Mouse (Mus musculus) neural tube, embryonic 14.5 days (tissue): ENCODE measurements at regions not wholly inside any gene's neighbourhood (a gene's known extent, or its start where the extent isn't known, plus 50 kb on each side); places are given as distances from the start of the nearest gene placed in this dataset.

Experiments
- ATAC-seq: fragments of 200-750 bp; cut with Nextera tagmentation; 2 replicates; pipeline ENCODE4 v1.8.0; 2017; ENCODE audit warnings: low read depth, mild to moderate bottlenecking, moderate TSS enrichment, moderate library complexity
- H3K27ac ChIP-seq: fragments of 300-500 bp; sonication (generic); 2 replicates; pipeline ENCODE4 v1.5.1; 2014; ENCODE audit warnings: low read depth, mild to moderate bottlenecking, control low read depth, low read length, moderate library complexity, mixed read lengths
- H3K27me3 ChIP-seq: fragments of 300-500 bp; sonication (generic); 2 replicates; pipeline ENCODE4 v1.6.1; 2014; ENCODE audit warnings: low read length; ENCODE audit not compliant: control insufficient read depth, insufficient read depth
- H3K36me3 ChIP-seq: fragments of 300-500 bp; sonication (generic); 2 replicates; pipeline ENCODE4 v1.6.1; 2014; ENCODE audit warnings: low read length, mixed read lengths; ENCODE audit not compliant: control insufficient read depth, insufficient read depth
- H3K4me1 ChIP-seq: fragments of 300-500 bp; sonication (generic); 2 replicates; pipeline ENCODE4 v1.6.1; 2014; ENCODE audit warnings: low read length; ENCODE audit not compliant: control insufficient read depth, insufficient read depth
- H3K4me2 ChIP-seq: fragments of 300-500 bp; sonication (generic); 2 replicates; pipeline ENCODE4 v1.6.1; 2014; ENCODE audit warnings: mild to moderate bottlenecking, low read depth, low read length, control low read depth
- H3K4me3 ChIP-seq: fragments of 300-500 bp; sonication (generic); 2 replicates; pipeline ENCODE4 v1.5.1; 2014; ENCODE audit warnings: low read depth, low read length, control low read depth, mixed read lengths
- H3K9ac ChIP-seq: fragments of 300-500 bp; sonication (generic); replicated peaks from 2 replicates; pipeline ENCODE4 v1.6.1; 2014; ENCODE audit warnings: low read depth, mild to moderate bottlenecking, control low read depth, low read length, mixed read lengths
- H3K9me3 ChIP-seq: fragments of 300-500 bp; sonication (generic); 2 replicates; pipeline ENCODE4 v1.6.1; 2016; ENCODE audit warnings: low read length; ENCODE audit not compliant: control insufficient read depth
- WGBS: fragments of 180-500 bp; shearing (Covaris S2); extraction: QIAGEN DNeasy Blood & Tissue Kit; methylation state at CpG from one replicate; pipeline ENCODE4 v1.1.7; 2014; 5-methylcytosine and 5-hydroxymethylcytosine counted together

DNA sequence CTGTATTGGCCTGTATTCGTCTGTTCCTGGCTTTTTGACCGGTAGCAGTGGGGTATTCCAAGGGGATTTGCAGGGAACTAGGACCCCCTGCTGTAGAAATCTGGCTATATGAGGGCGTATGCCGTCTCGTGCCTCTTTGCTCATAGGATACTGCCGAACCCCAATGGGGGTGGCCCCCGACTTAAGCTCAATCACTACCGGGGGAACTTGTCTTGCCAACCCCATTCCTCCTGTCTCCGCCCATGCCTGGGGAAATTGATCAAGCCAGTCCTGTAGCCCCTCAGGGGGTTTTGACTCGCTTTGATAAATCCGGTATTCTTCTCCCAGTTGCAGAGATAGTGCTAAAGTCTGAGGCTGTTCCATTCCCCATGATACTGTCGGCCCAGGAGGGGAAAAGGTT lies 277.2 kb downstream of the Gm21863 start:
- 71% methylated on average over 12 of the region's 12 CpGs for WGBS
- no peak overlapping the region for H3K4me2 ChIP-seq
- no peak overlapping the region for H3K4me3 ChIP-seq
- no peaks in the 10 kb centered on the region for H3K4me1 ChIP-seq
- H3K36me3 ChIP-seq = no peaks in the 10 kb centered on the region
- no peak overlapping the region for H3K27ac ChIP-seq
- H3K9ac ChIP-seq = no peak overlapping the region
- H3K27me3 ChIP-seq = no peaks in the 10 kb centered on the region
- ATAC-seq = 0 out of 2 replicates have a peak, but pooled peaks have one; percentile 28
- peaks cover 74% of the 10 kb centered on the region for H3K9me3 ChIP-seq

DNA sequence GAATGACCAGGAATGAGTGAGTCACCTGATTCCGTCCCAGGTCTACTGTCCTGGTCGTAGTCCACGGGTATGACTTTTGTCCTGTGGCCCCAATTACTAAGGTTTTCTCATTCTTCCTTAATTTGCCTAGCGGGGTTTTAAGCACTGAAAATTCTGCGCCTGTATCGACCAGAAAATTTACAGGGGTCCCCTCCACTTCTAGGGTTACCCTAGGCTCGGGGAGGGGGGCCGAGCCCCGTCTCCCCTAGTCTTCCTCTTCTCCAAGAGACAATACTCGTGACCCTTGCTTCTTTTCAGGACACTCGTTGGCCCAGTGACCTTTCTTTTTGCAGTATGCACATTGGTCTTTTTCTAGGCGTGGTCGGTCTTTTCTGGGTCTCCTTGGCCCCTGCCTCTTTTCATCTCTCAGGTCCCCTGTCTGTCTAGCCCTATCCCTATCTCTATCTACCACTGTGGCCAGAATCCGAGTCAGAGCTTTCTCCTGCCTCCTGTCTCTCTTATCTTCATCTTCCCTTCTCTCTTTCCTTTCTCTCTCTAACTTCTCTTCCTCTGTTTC lies 277.8 kb downstream of the Gm21863 start:
- no peaks in the 10 kb centered on the region for H3K36me3 ChIP-seq
- ATAC-seq = no peak
- no peak overlapping the region for H3K4me2 ChIP-seq
- no peaks in the 10 kb centered on the region for H3K4me1 ChIP-seq
- H3K4me3 ChIP-seq = no peak overlapping the region
- WGBS = 70% methylated on average over 14 of the region's 14 CpGs
- H3K9me3 ChIP-seq = peaks cover 69% of the 10 kb centered on the region
- no peaks in the 10 kb centered on the region for H3K27me3 ChIP-seq
- no peak overlapping the region for H3K9ac ChIP-seq
- H3K27ac ChIP-seq = no peak overlapping the region

- Histone ChIP-seq H3K4me1 (no peaks in the 10 kb centered on the region), H3K36me3 (no peaks in the 10 kb centered on the region), H3K27ac (no peak overlapping the region), H3K4me2 (no peak overlapping the region), H3K9me3 (peaks cover 61% of the 10 kb centered on the region), H3K27me3 (no peaks in the 10 kb centered on the region), H3K4me3 (no peak overlapping the region), H3K9ac (no peak overlapping the region)
- WGBS = 65% methylated on average over 32 of the region's 32 CpGs
- peak; percentile 41 for ATAC-seq
These were observed 278.6 kb downstream of the Gm21863 start for GRCm38 (mm10) chr12:20232746-20233453.

DNA sequence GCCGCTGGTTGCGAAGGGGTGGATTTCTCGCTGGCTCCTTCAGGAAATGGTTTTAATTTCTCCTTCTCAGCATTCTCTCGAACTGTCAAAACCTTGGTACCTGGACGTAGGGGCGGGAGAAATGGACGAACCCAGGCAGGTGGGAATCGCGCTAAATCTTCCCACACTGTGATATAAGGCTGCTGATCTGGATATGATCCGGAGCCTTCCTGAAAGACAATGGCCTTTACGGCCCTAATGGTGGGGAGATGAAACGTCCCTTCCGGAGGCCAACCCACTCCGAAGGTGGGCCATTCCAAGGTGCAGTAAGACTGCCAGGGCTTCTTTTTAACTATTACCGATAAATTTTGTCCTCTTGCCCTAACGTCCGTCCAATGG lies 279.1 kb downstream of the Gm21863 start:
- 68% methylated on average over 17 of the region's 17 CpGs for WGBS
- Histone ChIP-seq H3K9ac (no peak overlapping the region), H3K27ac (no peak overlapping the region), H3K36me3 (no peaks in the 10 kb centered on the region), H3K4me1 (no peaks in the 10 kb centered on the region), H3K4me2 (no peak overlapping the region), H3K27me3 (no peaks in the 10 kb centered on the region), H3K4me3 (no peak overlapping the region), H3K9me3 (peaks cover 55% of the 10 kb centered on the region)
- peak; percentile 35 for ATAC-seq

DNA sequence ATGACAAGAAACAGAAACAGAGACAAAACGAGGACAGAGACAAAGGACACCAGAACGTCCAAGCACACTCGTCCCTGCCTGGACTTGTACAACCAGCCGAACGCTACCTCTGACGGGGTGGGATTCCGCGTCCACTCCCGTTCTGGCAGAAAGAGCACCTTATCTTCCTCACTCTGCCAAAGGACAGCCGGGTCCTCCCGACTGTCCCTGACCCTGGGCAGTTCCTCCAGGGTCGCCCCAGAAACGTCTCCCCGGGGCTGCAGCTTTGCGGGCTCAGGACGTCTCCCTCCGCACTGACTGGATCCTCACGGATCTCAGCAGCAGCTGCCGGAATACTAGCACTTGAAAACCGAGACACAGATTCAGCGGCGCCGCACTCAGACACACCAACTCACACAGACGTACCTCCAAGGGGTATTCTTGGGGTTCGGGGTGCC lies 279.6 kb downstream of the Gm21863 start:
- no peaks in the 10 kb centered on the region for H3K36me3 ChIP-seq
- 72% methylated on average over 25 of the region's 25 CpGs for WGBS
- peak; percentile 72 for ATAC-seq

More for the DNA sequence above, 279.6 kb downstream of the Gm21863 start:
- Histone ChIP-seq H3K9ac (no peak overlapping the region), H3K4me1 (no peaks in the 10 kb centered on the region), H3K27me3 (no peaks in the 10 kb centered on the region), H3K27ac (no peak overlapping the region), H3K4me3 (no peak overlapping the region), H3K9me3 (peaks cover 52% of the 10 kb centered on the region), H3K4me2 (no peak overlapping the region)
